Mouse (Mus musculus) right cerebral cortex, adult 2 months (tissue): ENCODE measurements around the gene Bpifb1.
A peak's percentile ranks its signal among the peaks of the same experiment; 100 is the strongest.
"Not testable (repeated sequence)": the region's sequence is repeated elsewhere in the genome, so short reads cannot be mapped to it uniquely, and the experiment has no call there.

Experiments
- DNase-seq, 2 experiments: peaks; one replicate each; pipeline ENCODE4 v3.0.0; 2021 to 2022; ENCODE audit warnings: low spot score in 2 of 2

The Bpifb1 gene

DNA sequence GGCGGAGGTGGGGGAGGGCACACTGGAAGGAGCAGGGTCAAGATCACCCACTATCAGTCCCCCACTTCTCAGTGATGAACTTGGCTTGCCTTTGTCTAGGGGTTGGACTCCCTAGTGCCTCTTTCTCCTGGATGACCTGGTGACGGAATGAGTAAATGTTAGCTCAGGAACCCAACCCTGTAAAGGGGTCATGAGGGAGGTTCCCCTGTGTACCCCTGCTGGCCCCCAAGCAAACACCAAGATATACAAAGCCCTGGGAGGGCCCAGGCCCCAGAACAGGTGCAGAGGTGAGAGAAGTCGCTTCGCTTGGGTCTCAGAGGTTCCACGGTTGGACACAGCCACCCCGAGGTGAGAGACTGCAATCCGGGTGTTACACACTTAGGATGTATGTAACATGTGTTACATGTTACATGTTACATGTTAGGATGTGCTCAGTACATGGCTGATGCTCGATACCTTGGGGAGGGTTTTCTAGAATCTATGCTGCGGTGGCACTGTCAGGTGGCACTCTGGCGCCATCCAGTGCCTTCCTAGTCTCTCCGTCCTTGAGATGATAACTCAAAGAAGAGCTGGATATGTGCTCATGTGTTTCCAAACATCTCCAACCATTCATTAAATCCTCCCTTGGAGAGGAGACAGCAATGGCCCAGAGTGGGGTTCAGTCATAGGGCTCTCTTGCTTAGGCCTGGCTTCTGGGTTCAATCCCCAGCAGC is at the start of gene Bpifb1:
Gene Bpifb1, plus strand, starts transcription at position 273 of the 713 bp plus-strand sequence.
- no peak for DNase-seq

DNA sequence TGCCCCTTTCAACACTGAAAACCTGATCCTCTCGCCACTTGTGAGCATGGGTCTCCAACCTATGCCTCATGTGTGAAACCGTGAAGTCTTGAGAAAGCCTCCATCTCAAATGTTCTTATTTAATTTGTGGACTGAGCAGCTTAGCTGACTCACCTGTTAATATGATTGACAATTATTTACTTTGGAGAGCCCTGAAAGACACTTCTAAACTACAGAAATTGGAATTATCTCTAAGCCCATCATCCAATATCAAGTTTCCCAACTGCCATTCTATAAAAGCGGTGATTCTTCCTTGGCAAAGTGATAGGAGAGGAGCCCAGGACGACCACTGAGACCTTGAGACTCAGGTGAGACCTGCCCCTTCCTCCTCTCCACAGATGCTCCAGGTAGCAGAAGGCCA is 48.0 kb upstream of the Bpifb1 start, which contains the start of gene Bpifa1:
Gene Bpifa1, plus strand, starts transcription at position 301 of the 400 bp plus-strand sequence.
- DNase-seq = no peak

DNA sequence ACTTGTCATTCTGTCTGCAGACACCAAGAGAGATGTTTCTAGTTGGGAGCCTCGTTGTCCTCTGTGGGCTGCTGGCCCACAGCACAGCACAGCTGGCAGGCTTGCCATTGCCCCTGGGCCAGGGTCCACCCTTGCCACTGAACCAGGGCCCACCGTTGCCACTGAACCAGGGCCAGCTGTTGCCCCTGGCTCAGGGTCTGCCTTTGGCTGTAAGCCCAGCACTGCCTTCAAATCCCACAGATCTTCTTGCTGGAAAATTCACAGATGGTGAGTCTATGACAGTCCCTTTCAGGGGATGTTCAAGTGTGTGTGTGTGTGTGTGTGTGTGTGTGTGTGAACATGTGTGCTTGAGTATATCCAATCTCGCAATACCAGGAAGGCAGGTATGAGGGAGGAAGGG is 46.9 kb upstream of the Bpifb1 start:
- no peak for DNase-seq

DNA sequence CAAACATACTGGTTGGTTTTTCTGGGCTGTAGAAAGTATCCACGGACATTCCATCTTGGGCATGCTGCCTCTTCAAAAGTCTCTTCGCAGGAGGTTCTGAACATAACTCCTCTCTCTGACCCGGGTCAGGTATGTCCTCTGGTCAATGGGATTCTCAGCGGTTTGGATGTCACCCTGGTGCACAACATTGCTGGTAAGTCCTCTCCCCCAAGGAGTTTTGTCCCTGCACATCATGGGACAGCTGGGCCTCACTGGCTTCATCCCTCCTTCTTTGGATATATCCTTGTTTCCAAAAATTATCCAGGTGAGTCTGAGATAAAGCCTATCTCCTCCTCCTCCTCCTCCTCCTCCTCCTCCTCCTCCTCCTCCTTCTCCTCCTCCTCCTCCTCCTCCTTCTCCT is 43.1 kb upstream of the Bpifb1 start:
- DNase-seq = no peak

DNA sequence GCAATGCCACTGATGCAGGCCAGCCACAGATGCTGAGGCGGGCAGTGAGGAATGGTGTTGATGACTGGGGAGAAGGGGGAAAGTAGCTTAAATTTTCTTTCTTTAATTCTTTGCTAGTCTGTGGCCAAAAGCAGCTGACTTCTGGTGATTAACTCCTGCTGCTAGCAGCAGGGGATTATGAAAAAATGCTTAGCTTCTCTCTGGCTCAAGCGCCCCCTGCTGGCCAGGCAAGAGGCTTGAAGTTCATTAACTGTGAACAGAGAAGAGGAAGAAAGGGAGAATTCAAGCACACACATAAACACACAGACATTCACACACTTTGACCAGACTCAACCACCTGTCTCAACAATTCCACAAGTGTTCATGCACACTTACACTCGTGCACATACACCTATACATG is 32.2 kb upstream of the Bpifb1 start:
- peak; percentile 36 to 48 for DNase-seq

DNA sequence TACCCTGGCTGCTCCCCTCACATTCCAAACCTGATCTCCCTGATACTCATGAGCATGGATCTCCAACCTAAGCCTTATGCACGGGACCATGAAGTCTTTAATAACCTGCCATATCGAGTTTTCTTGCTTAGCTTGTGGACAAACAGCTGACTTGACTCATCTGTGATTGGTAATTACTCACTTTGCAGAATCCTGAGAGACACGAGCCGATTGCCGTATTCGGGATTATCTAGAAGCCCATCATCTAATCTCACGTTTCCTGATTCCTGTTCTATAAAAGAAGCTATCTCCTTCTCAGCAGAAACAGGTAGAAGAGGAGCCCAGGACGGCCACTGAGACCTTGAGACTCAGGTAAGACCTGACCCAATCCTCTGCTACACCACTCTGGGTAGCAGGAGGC is 28.3 kb upstream of the Bpifb1 start, which contains the start of gene Bpifa5:
Gene Bpifa5, plus strand, starts transcription at position 301 of the 400 bp plus-strand sequence.
- no peak for DNase-seq

DNA sequence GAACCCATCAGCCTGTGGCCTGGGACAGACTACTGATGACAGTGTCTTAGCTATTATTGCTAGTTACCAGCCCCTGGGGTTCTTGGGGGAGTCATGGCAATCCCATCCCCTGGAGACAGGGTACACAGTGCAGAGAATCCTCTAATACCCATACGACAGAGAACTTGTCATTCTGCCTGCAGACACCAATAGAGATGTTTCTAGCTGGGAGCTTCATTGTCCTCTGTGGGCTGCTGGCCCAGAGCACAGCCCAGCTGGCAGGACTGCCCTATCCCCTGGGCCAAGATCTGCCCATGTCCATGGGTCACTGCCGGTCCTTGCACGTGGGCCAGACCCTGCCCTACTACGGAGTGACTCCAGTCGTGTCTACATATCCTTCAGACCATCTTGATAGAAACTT is 27.3 kb upstream of the Bpifb1 start:
- DNase-seq = no peak

DNA sequence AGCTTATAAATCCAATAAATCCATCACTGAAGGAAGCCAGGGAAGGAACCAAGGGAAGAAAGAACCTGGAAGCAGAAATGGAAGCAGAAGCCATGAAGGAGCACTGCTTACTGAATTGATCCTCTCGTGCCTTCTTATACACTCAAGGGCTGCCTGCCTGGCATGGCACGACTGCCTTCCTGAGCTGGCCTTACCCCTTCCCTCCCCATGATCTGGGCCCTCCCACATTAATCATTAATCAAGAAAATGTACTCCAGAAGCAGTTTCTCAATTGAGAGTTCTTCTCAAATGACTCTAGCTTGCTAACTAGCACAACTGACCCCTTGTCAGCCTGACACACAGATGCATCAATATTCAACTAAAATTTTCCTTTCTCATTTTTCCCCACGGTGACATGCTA is 21.4 kb upstream of the Bpifb1 start:
- DNase-seq = no peak

DNA sequence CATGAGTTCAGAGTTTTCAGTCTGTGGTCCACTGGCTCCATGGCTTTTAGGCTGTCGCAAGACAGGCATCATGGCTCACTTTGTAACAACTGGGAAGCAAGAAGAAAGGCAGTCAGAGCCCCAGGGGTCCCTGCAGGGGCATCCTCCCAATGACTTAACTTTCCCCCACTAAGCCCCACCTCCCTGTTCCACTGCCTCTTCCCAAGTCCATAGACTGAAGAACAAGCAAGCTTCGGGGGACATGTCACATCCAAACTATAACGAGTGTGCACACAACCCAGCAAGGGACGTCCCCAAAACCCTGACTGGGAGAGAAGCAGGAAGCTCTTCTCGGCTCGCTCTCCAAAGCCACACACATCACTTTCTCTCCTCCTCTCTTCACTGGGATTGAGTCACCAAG is 19.0 kb upstream of the Bpifb1 start:
- DNase-seq = no peak

DNA sequence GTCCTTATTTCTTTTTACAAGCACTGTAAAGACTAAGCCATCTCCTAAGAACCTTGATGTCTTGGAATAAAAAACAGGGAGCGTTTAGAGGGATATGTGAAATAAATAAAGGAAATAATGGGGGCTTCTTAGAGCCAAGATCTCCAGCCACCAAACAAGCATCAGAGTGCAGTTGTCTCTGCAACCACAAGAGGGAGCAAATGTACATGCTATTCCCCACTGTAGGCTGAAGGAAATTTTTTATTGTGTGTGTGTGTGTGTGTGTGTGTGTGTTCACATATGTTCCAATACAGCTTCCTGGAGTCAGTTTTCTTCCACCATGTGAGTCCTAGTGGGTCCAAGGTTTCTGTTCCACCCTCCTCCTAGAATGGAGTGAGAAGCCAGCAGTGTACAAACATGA is 17.3 kb upstream of the Bpifb1 start:
- peak; percentile 43 to 65 for DNase-seq

DNA sequence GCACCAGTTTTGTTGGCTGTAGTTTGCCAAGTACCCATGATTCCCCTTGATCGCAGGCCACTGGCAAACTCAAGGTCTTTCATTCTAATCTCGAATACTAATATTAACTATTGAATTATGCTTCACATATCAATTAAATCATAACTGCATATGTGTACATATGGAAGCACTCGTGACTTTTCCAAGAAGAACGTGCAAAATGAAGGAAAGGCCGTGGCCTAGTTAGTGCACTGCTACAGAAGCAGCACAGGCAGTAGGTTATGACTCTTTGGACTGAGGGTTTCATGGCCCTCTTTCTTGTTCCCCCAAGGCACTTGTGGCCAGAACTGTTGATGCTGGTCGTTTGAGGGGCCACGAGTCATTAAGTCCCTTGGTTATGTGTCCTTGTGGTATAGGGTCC is 8.7 kb upstream of the Bpifb1 start:
- not testable (repeated sequence) for DNase-seq

DNA sequence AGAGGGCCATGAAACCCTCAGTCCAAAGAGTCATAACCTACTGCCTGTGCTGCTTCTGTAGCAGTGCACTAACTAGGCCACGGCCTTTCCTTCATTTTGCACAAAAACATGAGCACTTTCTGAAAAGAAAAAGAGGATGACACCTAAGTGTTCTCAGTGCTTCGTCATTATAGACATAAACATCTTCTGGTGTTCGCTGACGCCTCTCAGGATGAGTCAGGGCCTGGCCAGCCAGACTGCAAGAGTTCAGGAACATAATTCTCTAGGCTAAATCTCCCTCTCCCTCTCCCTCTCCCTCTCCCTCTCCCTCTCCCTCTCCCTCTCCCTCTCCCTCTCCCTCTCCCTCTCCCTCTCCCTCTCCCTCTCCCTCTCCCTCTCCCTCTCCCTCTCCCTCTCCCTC is 7.6 kb upstream of the Bpifb1 start:
- DNase-seq = peak; percentile 36

DNA sequence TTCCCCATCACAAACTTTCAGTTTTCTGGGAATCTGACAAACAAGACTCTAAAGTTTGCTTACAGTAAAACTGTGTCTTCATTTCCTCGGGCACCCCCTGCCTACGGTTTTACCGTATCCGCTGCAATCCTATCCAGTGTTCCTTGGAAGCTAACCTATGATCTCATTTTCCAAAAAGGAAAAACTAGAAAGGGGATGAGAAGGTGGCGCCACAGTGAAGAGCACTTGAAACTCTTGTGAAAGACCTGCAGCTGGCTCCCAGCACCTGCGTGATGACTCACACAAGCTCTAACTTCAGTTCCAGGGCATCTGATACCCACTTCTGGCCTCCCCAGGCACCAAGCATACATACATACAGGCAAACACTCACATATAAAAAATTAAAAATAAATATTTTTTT is 5.3 kb upstream of the Bpifb1 start:
- DNase-seq = no peak

DNA sequence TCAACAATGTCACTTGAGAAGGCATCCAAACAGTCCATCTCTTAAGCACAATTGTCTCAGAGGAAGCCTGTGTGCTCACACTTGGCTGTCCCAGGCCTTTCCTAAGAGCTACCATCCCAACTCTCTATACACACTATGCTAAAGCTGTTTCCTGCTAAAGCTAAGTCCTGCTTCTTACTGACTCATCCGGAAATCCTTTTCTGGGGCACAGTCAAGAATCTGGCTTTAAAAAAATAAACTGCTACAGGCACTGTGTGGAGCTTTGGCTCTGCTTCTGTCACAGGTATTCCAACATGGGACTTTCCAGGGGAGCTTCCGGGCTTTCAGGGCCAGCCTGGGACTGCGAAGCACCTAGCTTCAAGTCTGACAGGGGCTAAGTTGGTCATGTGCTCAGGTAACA is 4.9 kb upstream of the Bpifb1 start:
- DNase-seq = no peak

DNA sequence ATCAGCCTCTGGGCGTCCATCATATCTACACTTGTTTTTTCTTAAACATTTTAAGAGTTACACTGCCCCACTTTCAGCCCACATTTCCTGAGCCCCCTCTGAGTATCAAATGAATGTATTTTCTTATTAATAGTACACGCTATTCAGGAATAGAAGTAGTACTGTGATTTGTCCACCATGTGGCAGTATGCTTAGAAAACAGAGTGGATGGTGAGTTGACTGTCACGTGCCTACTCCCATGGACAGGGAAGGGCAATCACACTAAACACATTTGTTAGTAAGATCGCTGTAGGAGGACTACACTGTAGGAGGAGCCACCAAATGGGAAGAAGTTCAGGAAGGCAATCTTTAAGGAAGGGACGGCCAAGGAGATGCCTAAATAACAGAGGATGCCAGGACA is 3.1 kb upstream of the Bpifb1 start:
- DNase-seq = no peak

DNA sequence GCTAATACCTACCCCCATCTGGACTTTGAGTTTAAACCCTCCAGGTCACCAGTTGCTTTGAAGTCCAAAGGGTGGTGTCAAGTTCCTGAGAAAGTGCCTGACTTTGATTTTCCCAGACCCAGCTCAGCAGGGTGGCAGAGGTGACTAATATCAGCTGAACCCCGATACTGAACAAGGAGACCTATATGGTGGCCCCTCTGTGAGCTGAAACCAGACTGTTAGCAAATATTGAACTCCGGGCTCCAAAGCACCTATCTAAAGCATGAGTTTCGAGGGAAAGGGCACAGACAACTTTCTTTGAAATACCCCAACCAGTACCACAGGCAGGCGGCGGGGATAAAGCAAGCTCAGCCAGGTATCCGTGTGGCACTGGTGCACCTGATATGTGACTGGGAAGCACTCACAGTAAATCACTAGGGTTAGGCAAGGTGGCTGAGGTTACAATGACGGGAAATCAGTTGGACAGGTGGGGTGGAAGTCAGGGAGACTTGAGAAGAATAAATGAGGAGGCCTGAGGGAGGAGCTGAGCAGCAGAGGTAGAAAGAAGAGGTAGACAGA is 662 bp upstream of the Bpifb1 start:
- no peak for DNase-seq

DNA sequence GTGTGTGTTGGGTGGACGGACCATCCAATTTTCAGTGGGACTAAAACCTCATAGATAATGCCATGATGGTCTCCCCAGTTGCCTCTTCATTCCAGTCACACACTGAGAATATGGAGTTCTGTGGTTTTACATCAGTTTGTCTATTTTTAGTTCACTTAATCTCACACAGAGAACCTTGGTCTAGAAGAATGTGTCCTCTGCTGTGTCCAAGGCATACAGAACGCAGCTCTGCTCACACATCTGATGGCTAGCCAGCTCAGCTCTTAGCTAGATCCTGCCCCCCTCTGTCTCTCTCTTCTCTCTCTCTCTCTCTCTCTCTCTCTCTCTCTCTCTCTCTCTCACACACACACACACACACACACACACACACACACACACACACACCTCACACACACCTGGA is 1.5 kb downstream of the Bpifb1 start:
- DNase-seq = no peak

DNA sequence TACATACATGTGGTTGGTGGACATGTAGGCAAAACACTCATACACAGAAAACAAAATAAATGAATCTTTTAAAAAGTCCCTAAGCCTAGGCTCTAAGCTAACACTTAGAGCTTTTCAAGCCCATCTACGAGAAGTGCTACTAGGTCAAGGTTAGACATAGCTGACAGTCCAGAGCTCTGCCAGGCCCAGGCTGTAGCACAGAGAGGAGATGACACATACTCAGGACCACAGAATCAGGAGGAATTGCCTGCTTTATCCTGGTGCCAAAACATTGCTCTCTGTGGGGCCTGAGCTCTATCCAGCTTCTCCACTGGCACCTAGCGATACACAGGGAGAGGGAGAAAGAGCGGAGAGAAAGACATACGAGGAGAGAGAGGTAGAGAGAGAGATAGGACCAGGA is 2.5 kb downstream of the Bpifb1 start:
- DNase-seq = no peak

DNA sequence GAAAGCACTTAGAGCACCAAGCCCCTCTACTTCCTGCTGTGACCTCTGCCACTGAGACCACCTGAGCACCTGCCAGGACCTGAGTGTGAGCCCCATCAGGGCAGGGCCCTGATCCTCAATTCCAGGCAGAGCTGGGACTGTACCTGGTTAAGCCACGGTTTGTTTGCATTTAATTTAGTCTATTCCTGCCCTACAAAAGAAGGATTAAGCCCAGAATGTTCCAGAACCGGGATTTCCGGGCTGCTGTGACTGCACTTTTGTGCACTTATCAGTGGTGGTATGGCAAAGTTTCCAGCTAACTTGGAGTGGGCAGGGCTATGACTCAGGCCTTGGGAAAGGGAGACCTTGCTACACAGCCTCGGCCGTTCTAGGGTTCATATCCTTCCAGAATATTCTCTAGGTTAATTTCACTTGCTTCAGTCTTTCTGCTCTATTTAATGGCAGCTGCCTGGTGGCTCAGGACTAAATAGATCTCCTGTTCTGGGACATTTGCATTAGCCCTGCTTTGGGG is 3.4 kb downstream of the Bpifb1 start:
- no peak for DNase-seq

DNA sequence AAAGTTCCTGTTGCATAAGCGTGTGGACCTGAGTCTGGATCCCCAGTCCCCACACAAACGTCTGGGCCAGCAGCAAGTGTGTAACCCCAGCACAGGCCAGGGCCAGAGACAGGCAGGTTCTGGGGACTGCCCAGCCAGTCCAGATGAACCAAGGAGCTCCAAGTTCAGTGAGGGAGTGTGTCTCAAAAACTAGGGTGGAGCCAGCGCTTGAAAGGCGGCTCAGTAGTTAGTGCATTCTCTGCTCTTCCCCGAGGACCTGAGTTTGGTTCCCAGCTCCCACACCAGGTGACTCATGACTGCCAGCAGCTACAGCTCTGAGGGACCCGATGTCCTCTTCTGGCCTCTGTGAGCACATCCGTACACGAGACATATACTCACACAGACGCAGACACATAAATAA is 6.4 kb downstream of the Bpifb1 start:
- DNase-seq = no peak

DNA sequence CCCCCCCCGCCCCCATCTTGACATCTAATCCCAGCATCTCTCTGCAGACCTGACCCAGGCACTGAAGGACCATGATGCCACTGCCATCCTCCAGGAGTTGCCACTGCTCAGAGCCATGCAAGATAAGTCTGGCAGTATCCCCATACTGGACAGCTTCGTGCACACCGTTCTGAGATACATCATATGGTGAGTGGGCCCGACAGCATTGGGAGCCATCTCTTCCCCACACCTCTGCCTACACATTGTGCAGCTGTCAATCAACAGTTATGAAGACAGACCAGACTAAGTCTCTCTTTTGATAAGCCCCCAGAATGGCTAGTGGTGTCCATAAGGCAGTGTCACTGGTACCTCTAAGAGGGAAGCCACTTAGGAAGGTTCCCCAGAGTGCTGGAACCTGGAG is 14.0 kb downstream of the Bpifb1 start:
- DNase-seq = no peak

DNA sequence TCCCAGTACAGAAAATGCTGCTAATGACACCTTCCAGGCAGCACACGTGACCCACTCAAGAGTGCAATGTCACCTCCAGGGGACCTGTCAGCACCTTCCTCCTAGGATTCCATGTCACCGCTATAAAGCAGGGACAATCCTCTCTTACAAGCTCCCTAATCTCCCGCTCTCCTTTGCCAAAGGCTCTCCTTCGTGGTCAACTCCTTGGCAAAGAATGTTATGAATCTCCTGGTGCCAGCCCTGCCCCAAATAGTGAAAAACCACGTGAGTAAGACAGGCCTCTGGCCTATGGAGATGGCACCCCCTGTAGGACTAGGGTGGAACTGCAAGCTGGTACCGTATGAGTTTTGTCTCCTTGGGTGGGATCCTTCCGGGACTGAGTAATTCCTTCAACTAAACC is 16.3 kb downstream of the Bpifb1 start:
- DNase-seq = no peak

DNA sequence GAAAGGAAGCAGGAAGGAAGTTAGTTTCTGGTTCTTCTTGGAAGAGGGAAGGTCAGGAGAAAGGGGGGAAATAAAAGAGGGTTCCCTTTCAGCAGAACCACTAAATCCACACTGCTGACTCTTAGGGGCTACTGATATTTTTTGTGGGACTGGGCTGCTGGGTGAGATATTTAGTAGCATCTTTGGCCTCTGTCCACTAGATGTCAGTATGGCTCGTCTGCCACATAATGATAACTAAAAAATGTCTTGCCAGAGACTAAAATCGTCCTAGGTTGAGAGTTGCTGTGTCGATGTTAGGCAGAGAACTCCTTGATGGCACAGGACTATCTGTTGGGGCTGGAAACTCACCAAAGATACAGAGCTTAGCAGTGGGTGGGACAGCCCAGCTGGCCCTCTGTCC is 18.5 kb downstream of the Bpifb1 start:
- peak; percentile 15 to 43 for DNase-seq

DNA sequence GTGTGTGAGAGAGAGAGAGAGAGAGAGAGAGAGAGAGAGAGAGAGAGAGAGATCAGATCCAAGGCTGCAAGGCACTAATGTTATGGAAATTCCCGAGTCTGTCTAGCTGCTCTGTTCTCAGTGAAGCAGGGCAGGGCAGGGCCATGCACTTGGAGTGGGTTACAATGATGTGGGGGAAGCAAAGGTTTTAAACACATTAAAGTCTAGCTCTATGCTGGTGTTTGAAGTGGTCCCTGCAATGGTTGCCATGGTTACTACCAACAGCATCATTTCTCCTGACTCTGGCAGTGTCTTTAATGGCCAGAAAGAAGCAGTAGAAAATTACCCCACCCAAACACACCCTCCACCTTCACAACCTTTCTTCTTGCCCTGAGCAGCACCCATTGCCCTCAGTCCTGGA is 20.5 kb downstream of the Bpifb1 start:
- DNase-seq = peak in 1 of 2 experiments; percentile 14
